Mouse (Mus musculus) ovary, postnatal 10 days (tissue): Measurements from ENCODE around the gene Gpr45.

ENCODE experiments used
- DNase-seq: peaks from one replicate; pipeline ENCODE4 v3.0.0; 2022; ENCODE audit warnings: low spot score

Gpr45 gene

GRCm38 (mm10) chr1:43047811-43048210, 95.1 kb downstream of the Gpr45 start:
- DNase-seq, result no peak

GRCm38 (mm10) chr1:43051903-43052302, 99.2 kb downstream of the Gpr45 start:
- no peak for DNase-seq

- peak; percentile 18 for DNase-seq
Observed at GRCm38 (mm10) chr1:43065615-43066310, 113.1 kb downstream of the Gpr45 start.

- DNase-seq, result no peak
Observed at GRCm38 (mm10) chr1:43066573-43066972, 113.9 kb downstream of the Gpr45 start.

GRCm38 (mm10) chr1:43067551-43067950, 114.9 kb downstream of the Gpr45 start:
- DNase-seq, result no peak

GRCm38 (mm10) chr1:43070726-43071125, 118.1 kb downstream of the Gpr45 start:
- DNase-seq, result no peak

- DNase-seq, result no peak
Observed at GRCm38 (mm10) chr1:43072028-43072427, 119.4 kb downstream of the Gpr45 start.

GRCm38 (mm10) chr1:43072561-43072960, 119.9 kb downstream of the Gpr45 start:
- no peak for DNase-seq

- DNase-seq, result no peak
Observed at GRCm38 (mm10) chr1:43074791-43075190, 122.1 kb downstream of the Gpr45 start.

GRCm38 (mm10) chr1:43078124-43078523, 125.5 kb downstream of the Gpr45 start:
- DNase-seq, result no peak

- DNase-seq, result no peak
Observed at GRCm38 (mm10) chr1:43082946-43083345, 130.3 kb downstream of the Gpr45 start.
